Mouse (Mus musculus) midbrain, embryonic 16.5 days (tissue): ENCODE data around the gene Gm20388. TPM values are rescaled to one million over a fixed set of nuclear protein-coding genes. Genes with fewer than 3 reads are reported as not detected.

Source experiments
- ATAC-seq: fragments of 200-750 bp; cut with Nextera tagmentation; 2 replicates; pipeline ENCODE4 v1.8.0; 2017; ENCODE audit warnings: moderate TSS enrichment
- H3K27ac ChIP-seq: fragments of 300-500 bp; sonication (generic); 2 replicates; pipeline ENCODE4 v1.5.1; 2014; ENCODE audit warnings: mild to moderate bottlenecking, low read length, mixed read lengths
- H3K27me3 ChIP-seq: fragments of 300-500 bp; sonication (generic); 2 replicates; pipeline ENCODE4 v1.6.1; 2014; ENCODE audit warnings: low read depth, low read length, mixed read lengths; ENCODE audit not compliant: control insufficient read depth, insufficient read depth
- H3K36me3 ChIP-seq: fragments of 300-500 bp; sonication (generic); 2 replicates; pipeline ENCODE4 v1.6.1; 2014; ENCODE audit warnings: mild to moderate bottlenecking, low read length, moderate library complexity, mixed read lengths; ENCODE audit not compliant: control insufficient read depth, insufficient read depth
- H3K4me1 ChIP-seq: fragments of 300-500 bp; sonication (generic); 2 replicates; pipeline ENCODE4 v1.6.1; 2014; ENCODE audit warnings: mild to moderate bottlenecking, low read length, mixed read lengths; ENCODE audit not compliant: control insufficient read depth, insufficient read depth
- H3K4me2 ChIP-seq: fragments of 300-500 bp; sonication (generic); 2 replicates; pipeline ENCODE4 v1.6.1; 2014; ENCODE audit warnings: mild to moderate bottlenecking, low read length, mixed read lengths
- H3K4me3 ChIP-seq: fragments of 300-500 bp; sonication (generic); 2 replicates; pipeline ENCODE4 v1.5.1; 2014; ENCODE audit warnings: low read depth, mild to moderate bottlenecking, low read length, moderate library complexity, mixed read lengths
- H3K9ac ChIP-seq: fragments of 300-500 bp; sonication (generic); 2 replicates; pipeline ENCODE4 v1.6.1; 2014; ENCODE audit warnings: low read depth, low read length, mixed read lengths
- H3K9me3 ChIP-seq: fragments of 300-500 bp; sonication (generic); replicated peaks from 2 replicates; pipeline ENCODE4 v1.6.1; 2014; ENCODE audit warnings: mild to moderate bottlenecking, low read length, mixed read lengths; ENCODE audit not compliant: control insufficient read depth, poor library complexity, severe bottlenecking
- WGBS: fragments of 180-500 bp; shearing (Covaris S2); extraction: QIAGEN DNeasy Blood & Tissue Kit; methylation state at CpG from one replicate; pipeline ENCODE4 v1.1.7; 2014; 5-methylcytosine and 5-hydroxymethylcytosine counted together
- polyA plus RNA-seq: library from polyadenylated mRNA; unstranded; fragments of >200 nt; fragmentation: Nextera tagmentation; extraction: Ambion mirVana; gene quantifications from 2 replicates; pipeline ENCODE4 v1.2.1, GENCODE M21; 2015

Gene Gm20388
- polyA plus RNA-seq, 1 experiment from 2014 or later: 7.5 TPM

- Histone ChIP-seq H3K4me3 (no peak overlapping the region), H3K9ac (peak overlapping the region; percentile 21; the same call in 1 of the 2 replicates), H3K36me3 (no peaks in the 10 kb centered on the region), H3K4me1 (no peaks in the 10 kb centered on the region; the same call in 1 of the 2 replicates), H3K27me3 (no peaks in the 10 kb centered on the region), H3K4me2 (no peak overlapping the region), H3K27ac (no peak overlapping the region), H3K9me3 (no peaks in the 10 kb centered on the region)
- ATAC-seq: no peak
- WGBS: 36% methylated on average over 5 of the region's 5 CpGs
Measured at GRCm38 (mm10) chr8:123675611-123676010, 3765.0 kb downstream of the Gm20388 start.

GRCm38 (mm10) chr8:123678390-123678789, 3767.7 kb downstream of the Gm20388 start:
- WGBS: 85% methylated on average over 4 of the region's 4 CpGs
- Histone ChIP-seq H3K36me3 (no peaks in the 10 kb centered on the region), H3K9me3 (no peaks in the 10 kb centered on the region), H3K4me3 (no peak overlapping the region), H3K9ac (no peak overlapping the region), H3K27me3 (no peaks in the 10 kb centered on the region), H3K4me2 (no peak overlapping the region), H3K4me1 (no peaks in the 10 kb centered on the region; the same call in 1 of the 2 replicates), H3K27ac (no peak overlapping the region)
- ATAC-seq: no peak

- Histone ChIP-seq H3K4me1 (peaks cover 3% of the 10 kb centered on the region; the same call in 1 of the 2 replicates), H3K9me3 (no peaks in the 10 kb centered on the region), H3K27ac (no peak overlapping the region), H3K27me3 (no peaks in the 10 kb centered on the region), H3K36me3 (no peaks in the 10 kb centered on the region), H3K4me2 (no peak overlapping the region), H3K9ac (no peak overlapping the region), H3K4me3 (no peak overlapping the region)
- ATAC-seq: no peak
- WGBS: 16% methylated on average over 18 of the region's 18 CpGs
Measured at GRCm38 (mm10) chr8:123682073-123682761, 3771.6 kb downstream of the Gm20388 start.

GRCm38 (mm10) chr8:123683321-123683720, 3772.7 kb downstream of the Gm20388 start:
- Histone ChIP-seq H3K4me2 (no peak overlapping the region), H3K36me3 (no peaks in the 10 kb centered on the region), H3K9ac (no peak overlapping the region), H3K9me3 (no peaks in the 10 kb centered on the region), H3K4me3 (no peak overlapping the region), H3K27ac (no peak overlapping the region), H3K4me1 (peaks cover 3% of the 10 kb centered on the region; the same call in 1 of the 2 replicates), H3K27me3 (no peaks in the 10 kb centered on the region)
- 64% methylated on average over 7 of the region's 7 CpGs for WGBS
- no peak for ATAC-seq

- no peak overlapping the region for H3K27ac ChIP-seq
- 90% methylated on average over 7 of the region's 7 CpGs for WGBS
- H3K9ac ChIP-seq: no peak overlapping the region
- H3K27me3 ChIP-seq: no peaks in the 10 kb centered on the region
- H3K36me3 ChIP-seq: no peaks in the 10 kb centered on the region
- H3K4me1 ChIP-seq: peaks cover 3% of the 10 kb centered on the region; the same call in 1 of the 2 replicates
- ATAC-seq: no peak
- no peak overlapping the region for H3K4me2 ChIP-seq
- H3K4me3 ChIP-seq: no peak overlapping the region
- H3K9me3 ChIP-seq: no peaks in the 10 kb centered on the region
Measured at GRCm38 (mm10) chr8:123684806-123685205, 3774.2 kb downstream of the Gm20388 start.

- peaks cover 3% of the 10 kb centered on the region; the same call in 1 of the 2 replicates for H3K4me1 ChIP-seq
- H3K27ac ChIP-seq: no peak overlapping the region
- no peaks in the 10 kb centered on the region for H3K9me3 ChIP-seq
- no peak overlapping the region for H3K4me3 ChIP-seq
- 56% methylated on average over 4 of the region's 4 CpGs for WGBS
- H3K27me3 ChIP-seq: no peaks in the 10 kb centered on the region
- H3K4me2 ChIP-seq: no peak overlapping the region
- H3K36me3 ChIP-seq: no peaks in the 10 kb centered on the region
- H3K9ac ChIP-seq: no peak overlapping the region
- ATAC-seq: no peak
Measured at GRCm38 (mm10) chr8:123685477-123685876, 3774.8 kb downstream of the Gm20388 start.

- Histone ChIP-seq H3K4me3 (no peak overlapping the region), H3K9ac (no peak overlapping the region), H3K9me3 (no peaks in the 10 kb centered on the region), H3K4me2 (no peak overlapping the region), H3K36me3 (no peaks in the 10 kb centered on the region), H3K27me3 (no peaks in the 10 kb centered on the region), H3K27ac (no peak overlapping the region), H3K4me1 (peaks cover 3% of the 10 kb centered on the region; the same call in 1 of the 2 replicates)
- WGBS: 53% methylated on average over 4 of the region's 4 CpGs
- no peak for ATAC-seq
Measured at GRCm38 (mm10) chr8:123687826-123688225, 3777.2 kb downstream of the Gm20388 start.

- 85% methylated on average over 10 of the region's 10 CpGs for WGBS
- no peaks in the 10 kb centered on the region for H3K36me3 ChIP-seq
- no peaks in the 10 kb centered on the region for H3K4me1 ChIP-seq
- no peak overlapping the region for H3K4me2 ChIP-seq
- no peak overlapping the region for H3K27ac ChIP-seq
- no peak overlapping the region for H3K9ac ChIP-seq
- no peak overlapping the region for H3K4me3 ChIP-seq
- no peak for ATAC-seq
- H3K27me3 ChIP-seq: no peaks in the 10 kb centered on the region
- no peaks in the 10 kb centered on the region for H3K9me3 ChIP-seq
Measured at GRCm38 (mm10) chr8:123692165-123692962, 3781.7 kb downstream of the Gm20388 start.

GRCm38 (mm10) chr8:123696167-123696566, 3785.5 kb downstream of the Gm20388 start:
- Histone ChIP-seq H3K4me2 (no peak overlapping the region), H3K27ac (no peak overlapping the region), H3K9me3 (no peaks in the 10 kb centered on the region), H3K4me1 (no peaks in the 10 kb centered on the region), H3K4me3 (no peak overlapping the region), H3K27me3 (no peaks in the 10 kb centered on the region), H3K36me3 (no peaks in the 10 kb centered on the region), H3K9ac (no peak overlapping the region)
- ATAC-seq: no peak
- 75% methylated on average over 9 of the region's 9 CpGs for WGBS
